Mouse (Mus musculus) telencephalon, adult 2 months (tissue): ENCODE measurements around the gene Capn7.
A peak's percentile ranks its signal among the peaks of the same experiment; 100 is the strongest.

Experiments used
- DNase-seq: peaks from one replicate; pipeline ENCODE4 v3.0.0-alpha.2; 2011; ENCODE audit warnings: low read depth, low spot score

Capn7 gene

GRCm38 (mm10) chr14:31336369-31337155 is at the start of gene Capn7:
Capn7 (plus strand) TSS chr14:31336638.
- DNase-seq = peak; percentile 97

GRCm38 (mm10) chr14:31313192-31313591 is 23.2 kb upstream of the Capn7 start:
- no peak for DNase-seq

- no peak for DNase-seq
These were observed 19.8 kb upstream of the Capn7 start for GRCm38 (mm10) chr14:31316613-31317012.

- no peak for DNase-seq
These were observed 18.7 kb upstream of the Capn7 start for GRCm38 (mm10) chr14:31317754-31318153.

GRCm38 (mm10) chr14:31319546-31319945 is 16.9 kb upstream of the Capn7 start:
- no peak for DNase-seq

- DNase-seq = no peak
These were observed 15.3 kb upstream of the Capn7 start for GRCm38 (mm10) chr14:31321181-31321580.

GRCm38 (mm10) chr14:31322191-31322590 is 14.2 kb upstream of the Capn7 start:
- DNase-seq = no peak

- no peak for DNase-seq
These were observed 13.2 kb upstream of the Capn7 start for GRCm38 (mm10) chr14:31323189-31323588.

GRCm38 (mm10) chr14:31323849-31324792 is 12.3 kb upstream of the Capn7 start, which contains the start of gene Dnah1:
Dnah1 (minus strand) TSS chr14:31323896.
- DNase-seq = no peak

GRCm38 (mm10) chr14:31324851-31325250 is 11.6 kb upstream of the Capn7 start:
- no peak for DNase-seq

- no peak for DNase-seq
These were observed 10.9 kb upstream of the Capn7 start for GRCm38 (mm10) chr14:31325551-31325950.

- DNase-seq = no peak
These were observed 9.7 kb upstream of the Capn7 start for GRCm38 (mm10) chr14:31326770-31327169.

- no peak for DNase-seq
These were observed 9.2 kb upstream of the Capn7 start for GRCm38 (mm10) chr14:31327196-31327595.

GRCm38 (mm10) chr14:31327681-31328080 is 8.8 kb upstream of the Capn7 start:
- DNase-seq = peak; percentile 13

- DNase-seq = no peak
These were observed 6.7 kb upstream of the Capn7 start for GRCm38 (mm10) chr14:31329741-31330140.

GRCm38 (mm10) chr14:31330957-31331356 is 5.5 kb upstream of the Capn7 start:
- no peak for DNase-seq

- DNase-seq = peak; percentile 55
These were observed 673 bp upstream of the Capn7 start for GRCm38 (mm10) chr14:31335765-31336164.

- DNase-seq = no peak
These were observed 968 bp downstream of the Capn7 start for GRCm38 (mm10) chr14:31337406-31337805.

- no peak for DNase-seq
These were observed 1.5 kb downstream of the Capn7 start for GRCm38 (mm10) chr14:31337947-31338346.

GRCm38 (mm10) chr14:31343241-31343640 is 6.8 kb downstream of the Capn7 start:
- no peak for DNase-seq

GRCm38 (mm10) chr14:31345367-31345766 is 8.9 kb downstream of the Capn7 start:
- DNase-seq = no peak

- DNase-seq = no peak
These were observed 25.8 kb downstream of the Capn7 start for GRCm38 (mm10) chr14:31362236-31362635.
